Mouse (Mus musculus) spleen, adult 2 months (tissue): ENCODE measurements around the gene Ces1f. TPM values are rescaled to one million over a fixed set of nuclear protein-coding genes. Genes with fewer than 3 reads are reported as not detected.

Source experiments
- DNase-seq, 2 experiments: peaks; one replicate each; pipeline versions ENCODE4 v3.0.0 to v3.0.0-alpha.2; 2012 to 2021; ENCODE audit warnings: low spot score in 2 of 2, low read depth in 1 of 2
- H3K27ac ChIP-seq: fragments of 200-500 bp; 2 replicates; pipeline ENCODE4 v1.5.1; 2012; ENCODE audit warnings: low read length, inconsistent platforms; ENCODE audit not compliant: insufficient read depth
- H3K27me3 ChIP-seq: fragments of 200-500 bp; 2 replicates; pipeline ENCODE4 v1.6.1; 2012; ENCODE audit warnings: mild to moderate bottlenecking, moderate library complexity, low read length, inconsistent platforms; ENCODE audit not compliant: control insufficient read depth, insufficient read depth
- H3K36me3 ChIP-seq: fragments of 200-500 bp; 2 replicates; pipeline ENCODE4 v1.6.1; 2012; ENCODE audit warnings: mild to moderate bottlenecking, low read length, inconsistent platforms; ENCODE audit not compliant: control insufficient read depth, insufficient read depth
- H3K4me1 ChIP-seq: fragments of 200-500 bp; 2 replicates; pipeline ENCODE4 v1.6.1; 2011; ENCODE audit warnings: inconsistent platforms; ENCODE audit not compliant: control insufficient read depth, insufficient read depth, insufficient read length
- H3K4me3 ChIP-seq: fragments of 200-500 bp; 2 replicates; pipeline ENCODE4 v1.5.1; 2011; ENCODE audit warnings: mild to moderate bottlenecking, inconsistent platforms; ENCODE audit not compliant: insufficient read depth, insufficient read length; ENCODE audit errors: extremely low read depth
- CTCF ChIP-seq: fragments of 200-500 bp; IDR thresholded peaks from 2 replicates; pipeline ENCODE4 v1.5.1; 2011; ENCODE audit warnings: mild to moderate bottlenecking, inconsistent platforms; ENCODE audit not compliant: insufficient read depth, insufficient read length, insufficient replicate concordance; ENCODE audit errors: extremely low read depth
- POLR2A ChIP-seq: fragments of 200-500 bp; IDR thresholded peaks from 2 replicates; pipeline ENCODE4 v1.6.1; 2011; ENCODE audit warnings: low read depth, low read length, inconsistent platforms
- WGBS: fragments of 180-500 bp; shearing (Covaris S2); methylation state at CpG from one replicate; pipeline ENCODE4 v1.1.7; 2018; 5-methylcytosine and 5-hydroxymethylcytosine counted together
- polyA plus RNA-seq: library from polyadenylated mRNA; depleted of rRNA; stranded (reverse); fragments of >200 nt; gene quantifications from 2 replicates; pipeline ENCODE4 v1.2.3, GENCODE M21; 2012; rRNA removed

Ces1f gene
- polyA plus RNA-seq, 1 experiment = 0.07 TPM

GRCm38 (mm10) chr8:93217867-93218266 is 61.7 kb downstream of the Ces1f start:
- Histone ChIP-seq H3K36me3 (no peaks in the 10 kb centered on the region), H3K4me1 (no peaks in the 10 kb centered on the region), H3K4me3 (no peak overlapping the region), H3K27ac (no peak overlapping the region), H3K27me3 (no peaks in the 10 kb centered on the region)
- DNase-seq = no peak
- 72% methylated on average over 4 of the region's 4 CpGs for WGBS
- no peak for TF ChIP-seq POLR2A
- TF ChIP-seq CTCF = no peak

- Histone ChIP-seq H3K4me3 (no peak overlapping the region), H3K27me3 (no peaks in the 10 kb centered on the region), H3K4me1 (no peaks in the 10 kb centered on the region), H3K27ac (no peak overlapping the region), H3K36me3 (no peaks in the 10 kb centered on the region)
- TF ChIP-seq CTCF = no peak
- no peak for TF ChIP-seq POLR2A
- DNase-seq = no peak
- 60% methylated on average over 1 of the region's 1 CpGs for WGBS
These were observed 62.2 kb downstream of the Ces1f start for GRCm38 (mm10) chr8:93217375-93217774.

GRCm38 (mm10) chr8:93211091-93211490 is 68.5 kb downstream of the Ces1f start:
- Histone ChIP-seq H3K4me3 (no peak overlapping the region), H3K36me3 (no peaks in the 10 kb centered on the region), H3K27me3 (no peaks in the 10 kb centered on the region), H3K4me1 (no peaks in the 10 kb centered on the region), H3K27ac (no peak overlapping the region)
- TF ChIP-seq POLR2A = no peak
- TF ChIP-seq CTCF = no peak
- DNase-seq = no peak

Other genes with a start within 250 kb of the Ces1f start
- gene Ces1a, start 231.6 kb downstream of the Ces1f start, polyA plus RNA-seq = not detected in 2 replicates
- gene Ces1b, start 199.7 kb downstream of the Ces1f start, polyA plus RNA-seq = not detected in 2 replicates
- gene Ces1c, start 148.5 kb downstream of the Ces1f start, polyA plus RNA-seq = 0.06 and 0.12 TPM in 2 replicates
- gene Ces1d, start 81.9 kb downstream of the Ces1f start, polyA plus RNA-seq = 2.1 and 3.6 TPM in 2 replicates
- 0.08 and 0.20 TPM in 2 replicates for gene Ces1e, start 50.1 kb downstream of the Ces1f start, polyA plus RNA-seq
- not detected in 2 replicates for gene Ces1g, start 57.6 kb upstream of the Ces1f start, polyA plus RNA-seq
- not detected in 2 replicates for gene Ces1h, start 100.0 kb upstream of the Ces1f start, polyA plus RNA-seq